Mouse (Mus musculus) adrenal gland, postnatal 14 days (tissue): ENCODE data around the gene Gmppb. TPM values are rescaled to one million over a fixed set of nuclear protein-coding genes. Genes with fewer than 3 reads are reported as not detected.
"Not testable (repeated sequence)": the region's sequence is repeated elsewhere in the genome, so short reads cannot be mapped to it uniquely, and the experiment has no call there.

Experiments
- DNase-seq: peaks from one replicate; pipeline ENCODE4 v3.0.0; 2021; ENCODE audit warnings: mixed read lengths
- long read RNA-seq, 2 experiments: library from polyadenylated mRNA; stranded (forward); transcript quantifications; one replicate each; pipeline ENCODE4 v2.0.0; 2021
- total RNA-seq: library from RNA; stranded (reverse); gene quantifications from 2 replicates; pipeline ENCODE4 v1.2.3, GENCODE M21; 2021

Gene Gmppb
- 20.2 and 20.9 TPM in 2 replicates for total RNA-seq
- long read RNA-seq, experiment 1, transcript Gmppb-202 (9 exons, 2,702 nt) = major isoform, 25 of 37 reads
- long read RNA-seq, experiment 1, partial matches to known transcripts = 0 of 37 reads
- long read RNA-seq, experiment 1, other reads (novel, unspliced or antisense) = 10 of 37 reads
- long read RNA-seq, experiment 2, transcript Gmppb-202 (9 exons, 2,702 nt) = major isoform, 21 of 27 reads
- long read RNA-seq, experiment 2, partial matches to known transcripts = 0 of 27 reads
- long read RNA-seq, experiment 2, other reads (novel, unspliced or antisense) = 3 of 27 reads

GRCm38 (mm10) chr9:108049016-108049455, at the start of gene Gmppb:
Gene Gmppb, plus strand, starts transcription at chr9:108049242.
- DNase-seq = peak; percentile 98

GRCm38 (mm10) chr9:108001922-108002770, 46.9 kb upstream of the Gmppb start, which contains the start of gene Ip6k1:
Gene Ip6k1, plus strand, starts transcription at chr9:108002501.
- DNase-seq = peak; percentile 100

- no peak for DNase-seq
Observed at GRCm38 (mm10) chr9:108002778-108003530, 46.1 kb upstream of the Gmppb start.

GRCm38 (mm10) chr9:108003531-108003890, 45.5 kb upstream of the Gmppb start:
- DNase-seq = peak; percentile 16

- DNase-seq = no peak
Observed at GRCm38 (mm10) chr9:108008041-108008440, 41.0 kb upstream of the Gmppb start.

- no peak for DNase-seq
Observed at GRCm38 (mm10) chr9:108010385-108010784, 38.7 kb upstream of the Gmppb start.

- not testable (repeated sequence) for DNase-seq
Observed at GRCm38 (mm10) chr9:108013577-108013976, 35.5 kb upstream of the Gmppb start.

GRCm38 (mm10) chr9:108017127-108017526, 31.9 kb upstream of the Gmppb start:
- DNase-seq = no peak

- no peak for DNase-seq
Observed at GRCm38 (mm10) chr9:108020741-108021140, 28.3 kb upstream of the Gmppb start.

- no peak for DNase-seq
Observed at GRCm38 (mm10) chr9:108023216-108023615, 25.8 kb upstream of the Gmppb start.

GRCm38 (mm10) chr9:108026584-108026983, 22.5 kb upstream of the Gmppb start:
- no peak for DNase-seq

GRCm38 (mm10) chr9:108027867-108028266, 21.2 kb upstream of the Gmppb start:
- no peak for DNase-seq

- DNase-seq = no peak
Observed at GRCm38 (mm10) chr9:108032126-108032525, 16.9 kb upstream of the Gmppb start.

- no peak for DNase-seq
Observed at GRCm38 (mm10) chr9:108035331-108036156, 13.5 kb upstream of the Gmppb start.

GRCm38 (mm10) chr9:108044751-108045492, 4.1 kb upstream of the Gmppb start:
- DNase-seq = no peak

- no peak for DNase-seq
Observed at GRCm38 (mm10) chr9:108046582-108046981, 2.5 kb upstream of the Gmppb start.

GRCm38 (mm10) chr9:108047601-108048565, 1.2 kb upstream of the Gmppb start:
- DNase-seq = no peak

- no peak for DNase-seq
Observed at GRCm38 (mm10) chr9:108048566-108048955, 481 bp upstream of the Gmppb start.

- peak; percentile 3 for DNase-seq
Observed at GRCm38 (mm10) chr9:108049561-108050251, 664 bp downstream of the Gmppb start.
